Mouse (Mus musculus): Measurements from ENCODE around the gene Tanc2.

DNA sequence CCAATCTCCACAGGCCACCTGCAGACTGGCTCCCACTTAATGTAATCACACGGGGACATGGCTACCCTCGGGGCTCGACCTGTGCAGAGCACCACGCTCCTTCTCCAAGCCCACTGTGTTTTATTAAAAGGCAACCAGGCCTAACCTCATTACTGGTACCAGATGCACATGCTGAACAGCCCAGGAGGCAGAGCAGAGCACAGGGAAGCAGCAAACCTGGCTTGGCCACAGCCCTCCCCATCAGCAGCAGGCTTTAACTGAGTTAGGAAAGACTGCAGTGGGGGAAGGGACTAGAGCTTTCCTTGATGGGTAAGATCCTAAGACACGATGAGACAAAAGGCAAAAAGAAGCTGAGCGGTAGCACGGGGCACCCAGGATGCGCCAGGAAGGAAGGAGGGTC lies 352.2 kb downstream of the Tanc2 start:
- no peak for TF ChIP-seq CTCF (IDR thresholded peaks at IDR 0.05; ENCODE audit: insufficient read depth, low read depth, low read length)
- no peak for TF ChIP-seq POLR2A (IDR thresholded peaks at IDR 0.05; ENCODE audit: insufficient read depth, low read depth, low read length)

Measured in olfactory bulb, adult 2 months (tissue).